Mouse (Mus musculus) liver, postnatal 0 days (tissue): ENCODE data around the gene Tbc1d22a.

ENCODE experiments used
- CTCF ChIP-seq: sonication (generic); IDR thresholded peaks from 2 replicates; pipeline ENCODE4 v1.5.1; 2016; ENCODE audit warnings: antibody characterized with exemption, low read depth
- EP300 ChIP-seq: IDR thresholded peaks from 2 replicates; pipeline ENCODE4 v1.6.1; 2016; ENCODE audit warnings: antibody characterized with exemption, low read depth, mild to moderate bottlenecking

DNA sequence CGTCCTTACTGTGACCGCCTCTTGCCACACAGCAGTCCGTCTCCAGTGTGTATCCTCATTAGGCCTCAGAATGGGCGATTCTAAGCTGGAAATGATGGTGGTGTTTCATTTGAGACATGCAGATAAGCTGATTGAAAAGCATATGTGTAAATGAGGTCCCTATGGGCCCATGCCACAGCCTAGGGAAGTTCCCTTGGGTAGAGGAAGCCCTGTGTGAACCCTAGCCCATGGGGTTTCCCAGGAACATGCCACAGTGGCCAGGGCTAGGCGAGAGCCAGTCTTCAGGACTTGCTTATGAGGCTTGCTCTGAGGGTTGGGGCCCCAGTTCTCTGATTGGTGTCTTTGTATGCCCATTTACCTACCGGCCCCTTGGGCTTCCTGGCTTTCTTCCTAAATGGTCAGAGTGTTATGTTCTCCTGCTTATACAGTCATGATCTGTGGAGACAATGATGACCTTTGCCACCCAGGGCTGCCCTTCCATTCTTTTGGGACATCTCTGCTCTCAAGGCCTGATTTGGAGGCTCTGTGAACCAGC, 161.7 kb downstream of the Tbc1d22a start:
- no peak for TF ChIP-seq CTCF
- TF ChIP-seq EP300: no peak
